Mouse (Mus musculus): ENCODE data around the gene Slc25a13.

Slc25a13 gene

DNA sequence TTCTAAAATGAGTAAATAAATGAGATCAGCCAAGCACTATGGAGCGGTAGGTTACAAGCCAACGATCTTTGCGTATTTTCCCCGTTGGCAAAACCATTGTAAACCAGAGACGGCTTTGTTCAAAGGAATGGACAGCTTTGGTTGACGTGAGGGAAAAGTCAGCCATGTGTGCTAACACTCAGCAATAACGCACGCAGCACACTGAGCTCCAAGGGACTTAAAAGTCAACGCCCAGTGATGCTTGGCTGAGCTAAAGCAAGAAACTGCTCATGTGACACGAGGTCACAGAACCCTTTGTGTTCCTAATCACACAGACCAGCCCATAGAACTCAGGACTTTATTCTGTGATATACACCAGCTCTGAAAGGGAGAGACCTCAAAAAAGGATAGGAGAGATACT is 124.5 kb downstream of the Slc25a13 start:
- Histone ChIP-seq H3K27me3 (ENCODE audit: control insufficient read depth, insufficient read depth, low read length, poor library complexity, severe bottlenecking) (no peaks in the 10 kb centered on the region), H3K36me3 (ENCODE audit: control insufficient read depth, insufficient read depth, low read length, poor library complexity, severe bottlenecking) (no peaks in the 10 kb centered on the region)
- no peak for DNase-seq (ENCODE audit: low read depth, low spot score)

DNA sequence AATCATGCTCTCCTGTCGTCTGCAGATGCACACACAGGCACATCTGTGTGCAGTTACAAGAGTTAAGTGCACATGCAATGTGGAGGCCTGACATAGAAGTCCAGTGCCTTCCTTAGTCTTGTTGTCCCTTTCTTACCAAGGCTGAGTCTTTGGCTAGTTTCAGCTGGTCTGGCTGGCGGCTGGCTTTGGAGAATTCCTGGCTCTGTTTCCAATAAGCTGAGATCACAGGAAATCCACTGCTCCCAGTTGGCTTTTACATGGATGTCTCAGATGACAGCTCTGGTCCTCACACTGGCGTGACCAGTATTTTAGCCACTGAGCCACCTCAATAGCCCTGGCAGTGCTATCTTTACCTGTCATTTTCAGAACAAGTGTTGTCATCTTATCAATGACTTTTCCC is 126.0 kb downstream of the Slc25a13 start:
- Histone ChIP-seq H3K27me3 (ENCODE audit: control insufficient read depth, insufficient read depth, low read length, poor library complexity, severe bottlenecking) (no peaks in the 10 kb centered on the region), H3K36me3 (ENCODE audit: control insufficient read depth, insufficient read depth, low read length, poor library complexity, severe bottlenecking) (no peaks in the 10 kb centered on the region)

DNA sequence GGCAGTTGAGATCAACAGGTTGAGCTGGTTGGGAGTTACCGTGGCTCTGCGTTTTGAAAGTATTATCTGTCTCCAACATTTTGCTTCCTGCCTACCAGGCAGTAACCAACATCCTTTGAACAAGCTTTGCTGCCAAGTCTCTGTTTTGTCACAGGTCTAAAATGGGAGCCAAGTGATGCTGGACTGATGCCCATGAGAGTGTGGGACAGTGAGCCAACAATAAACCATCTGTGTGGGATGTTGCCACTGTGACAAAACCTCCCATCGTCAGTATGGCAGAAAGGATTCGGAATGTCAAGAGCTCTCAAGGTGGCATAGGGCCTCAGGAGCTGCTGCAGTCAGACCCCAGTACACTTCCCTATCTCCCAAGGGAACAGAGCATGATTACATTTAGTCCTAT is 128.8 kb downstream of the Slc25a13 start:
- no peaks in the 10 kb centered on the region for H3K36me3 ChIP-seq (ENCODE audit: control insufficient read depth, insufficient read depth, low read length, poor library complexity, severe bottlenecking)
- no peaks in the 10 kb centered on the region for H3K27me3 ChIP-seq (ENCODE audit: control insufficient read depth, insufficient read depth, low read length, poor library complexity, severe bottlenecking)
- DNase-seq (ENCODE audit: low read depth, low spot score): no peak

More for the DNA sequence above, 126.0 kb downstream of the Slc25a13 start:
- DNase-seq (ENCODE audit: low read depth, low spot score): no peak

DNA sequence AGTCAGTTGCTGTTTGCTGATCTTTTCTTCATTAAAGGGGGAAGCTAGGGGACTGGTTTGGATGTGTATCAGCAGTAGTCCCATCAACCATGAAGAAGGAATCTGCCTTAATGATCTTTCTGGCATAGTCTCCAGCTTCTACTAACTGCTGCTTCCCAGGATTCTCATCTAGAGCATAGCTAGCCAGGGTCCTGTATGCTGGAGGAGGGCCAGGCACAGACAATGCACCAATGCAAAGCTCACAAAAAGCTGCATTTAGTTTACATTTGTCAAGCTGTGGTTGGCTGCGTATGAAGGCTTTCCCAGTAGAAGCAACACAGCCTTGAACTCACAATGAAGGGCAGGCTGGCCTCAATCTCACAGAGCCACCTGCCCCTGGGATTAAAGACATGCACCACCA is 136.5 kb downstream of the Slc25a13 start:
- no peaks in the 10 kb centered on the region for H3K36me3 ChIP-seq (ENCODE audit: control insufficient read depth, insufficient read depth, low read length, poor library complexity, severe bottlenecking)
- DNase-seq (ENCODE audit: low read depth, low spot score): no peak
- H3K27me3 ChIP-seq (ENCODE audit: control insufficient read depth, insufficient read depth, low read length, poor library complexity, severe bottlenecking): no peaks in the 10 kb centered on the region

DNA sequence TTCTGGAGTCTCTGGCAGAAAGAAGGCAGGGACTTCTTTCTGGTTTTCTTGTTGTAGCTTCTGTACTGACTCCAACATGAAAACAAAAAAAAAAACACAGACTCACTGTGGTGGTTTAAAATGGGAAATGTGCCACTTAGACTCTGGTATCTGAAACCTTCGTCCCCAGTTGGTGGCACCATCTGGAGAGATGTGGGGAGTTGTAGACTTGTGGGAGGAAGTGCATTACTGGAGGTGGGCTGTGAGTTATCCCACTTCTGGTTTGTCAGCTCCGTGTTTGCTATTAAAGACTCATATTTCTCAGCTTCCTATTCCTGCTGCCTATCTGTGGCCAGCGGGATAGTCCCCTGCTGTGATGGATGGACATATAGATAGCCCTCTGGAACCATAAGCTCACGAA is 139.7 kb downstream of the Slc25a13 start:
- Histone ChIP-seq H3K36me3 (ENCODE audit: control insufficient read depth, insufficient read depth, low read length, poor library complexity, severe bottlenecking) (no peaks in the 10 kb centered on the region), H3K27me3 (ENCODE audit: control insufficient read depth, insufficient read depth, low read length, poor library complexity, severe bottlenecking) (no peaks in the 10 kb centered on the region)
- no peak for DNase-seq (ENCODE audit: low read depth, low spot score)

DNA sequence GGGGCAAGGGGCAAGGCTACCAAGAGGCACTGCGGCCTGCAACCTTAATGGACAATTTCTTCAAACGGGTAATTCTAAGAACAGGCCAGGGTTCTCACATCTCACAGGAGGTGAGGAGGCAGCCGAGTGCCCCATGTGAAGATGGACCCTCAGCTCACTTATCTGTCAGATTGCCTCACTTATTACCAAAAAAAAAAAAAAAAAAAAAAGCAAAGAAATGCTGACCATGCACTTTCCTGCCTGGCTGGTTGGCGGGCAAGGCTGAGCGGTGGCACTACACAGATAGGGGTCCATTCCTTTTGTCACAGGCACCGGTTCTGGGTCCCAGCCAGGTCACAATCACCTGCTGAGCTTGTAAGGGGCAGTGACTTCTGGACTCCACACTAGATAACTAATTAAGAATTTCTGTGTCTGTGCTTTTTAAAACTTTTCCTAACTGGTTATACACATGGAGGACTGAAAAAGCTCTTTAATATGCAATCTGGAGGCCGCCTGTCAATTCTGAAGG is 141.0 kb downstream of the Slc25a13 start:
- DNase-seq (ENCODE audit: low read depth, low spot score): no peak
- H3K27me3 ChIP-seq (ENCODE audit: control insufficient read depth, insufficient read depth, low read length, poor library complexity, severe bottlenecking): no peaks in the 10 kb centered on the region
- H3K36me3 ChIP-seq (ENCODE audit: control insufficient read depth, insufficient read depth, low read length, poor library complexity, severe bottlenecking): no peaks in the 10 kb centered on the region

DNA sequence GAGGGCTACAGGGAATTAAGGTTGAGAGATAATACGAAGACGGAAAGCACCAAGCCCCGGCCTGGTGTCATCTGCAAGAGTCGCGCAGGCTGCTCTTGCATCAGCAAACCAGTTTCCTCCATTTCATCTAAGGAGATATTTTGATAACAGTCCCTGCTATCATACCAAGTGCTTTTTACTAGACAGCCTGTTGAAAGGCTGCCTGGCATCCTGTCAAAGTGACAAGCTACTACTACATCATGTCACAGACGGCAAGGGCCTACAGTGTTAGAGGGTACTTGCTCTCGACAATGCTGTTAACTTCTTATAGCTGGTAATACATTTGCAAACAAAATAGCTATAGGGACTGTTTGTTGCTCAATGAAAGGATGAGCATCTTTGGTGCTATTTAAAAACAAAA is 145.9 kb downstream of the Slc25a13 start:
- Histone ChIP-seq H3K36me3 (ENCODE audit: control insufficient read depth, insufficient read depth, low read length, poor library complexity, severe bottlenecking) (no peaks in the 10 kb centered on the region), H3K27me3 (ENCODE audit: control insufficient read depth, insufficient read depth, low read length, poor library complexity, severe bottlenecking) (no peaks in the 10 kb centered on the region)
- no peak for DNase-seq (ENCODE audit: low read depth, low spot score)

DNA sequence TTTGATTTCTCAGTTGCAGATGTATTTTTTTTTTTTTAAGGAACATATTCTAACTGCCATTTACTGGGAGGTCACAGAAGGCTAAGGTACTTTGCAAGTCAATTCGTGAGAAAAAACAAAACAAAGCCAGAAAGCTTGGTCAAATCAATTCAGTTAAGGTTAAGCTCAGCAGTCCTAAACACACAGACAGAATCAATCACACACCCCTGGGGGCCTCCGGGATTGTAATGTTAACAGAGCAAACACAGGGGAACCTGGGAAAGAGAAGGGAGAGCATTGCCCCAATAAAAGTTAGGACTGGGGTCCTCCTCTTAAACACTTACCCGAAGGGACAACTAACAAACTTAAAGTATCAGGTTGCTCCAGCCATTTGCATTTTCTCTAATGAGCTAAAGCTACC is 147.0 kb downstream of the Slc25a13 start:
- Histone ChIP-seq H3K36me3 (ENCODE audit: control insufficient read depth, insufficient read depth, low read length, poor library complexity, severe bottlenecking) (no peaks in the 10 kb centered on the region), H3K27me3 (ENCODE audit: control insufficient read depth, insufficient read depth, low read length, poor library complexity, severe bottlenecking) (no peaks in the 10 kb centered on the region)
- no peak for DNase-seq (ENCODE audit: low read depth, low spot score)

DNA sequence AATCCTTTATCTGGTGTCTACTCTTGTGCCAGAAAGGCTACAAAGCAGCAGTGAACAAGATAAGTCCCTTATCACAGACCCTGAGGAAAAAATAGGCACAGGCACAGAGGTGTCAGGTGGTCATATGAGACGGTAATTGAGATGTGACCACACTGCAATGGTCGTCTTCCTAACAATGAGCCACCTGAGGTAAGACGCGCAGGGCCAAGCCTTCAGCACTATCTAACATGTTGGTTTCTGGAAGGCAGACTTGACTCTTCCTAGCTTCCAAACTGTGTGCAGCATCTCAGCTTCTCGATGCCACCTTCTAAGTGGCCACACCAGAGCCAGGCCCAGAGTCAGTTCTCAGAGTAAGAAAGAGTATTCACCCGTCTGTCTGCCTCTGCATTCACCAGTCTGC is 149.8 kb downstream of the Slc25a13 start:
- no peaks in the 10 kb centered on the region for H3K36me3 ChIP-seq (ENCODE audit: control insufficient read depth, insufficient read depth, low read length, poor library complexity, severe bottlenecking)
- no peak for DNase-seq (ENCODE audit: low read depth, low spot score)
- no peaks in the 10 kb centered on the region for H3K27me3 ChIP-seq (ENCODE audit: control insufficient read depth, insufficient read depth, low read length, poor library complexity, severe bottlenecking)

DNA sequence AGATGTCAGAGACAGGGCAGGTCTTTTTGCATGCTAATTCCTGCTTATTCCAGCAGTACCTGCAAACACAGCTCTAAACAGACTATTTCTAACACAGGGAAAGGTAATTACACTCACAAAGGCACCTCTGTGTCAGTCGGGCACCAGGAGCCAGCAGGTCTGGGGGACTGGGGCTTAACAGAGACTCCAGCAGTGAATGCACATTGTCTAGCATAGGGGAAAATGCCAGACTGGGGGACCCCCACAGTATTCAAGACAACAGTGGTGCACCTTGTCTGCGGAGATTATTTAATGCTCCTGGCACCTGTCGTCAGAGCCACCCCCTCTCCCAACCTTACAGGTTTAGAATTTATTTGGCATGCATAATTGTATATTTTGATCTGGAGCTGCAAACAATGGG is 158.4 kb downstream of the Slc25a13 start:
- H3K36me3 ChIP-seq (ENCODE audit: control insufficient read depth, insufficient read depth, low read length, poor library complexity, severe bottlenecking): no peaks in the 10 kb centered on the region
- DNase-seq (ENCODE audit: low read depth, low spot score): no peak
- H3K27me3 ChIP-seq (ENCODE audit: control insufficient read depth, insufficient read depth, low read length, poor library complexity, severe bottlenecking): no peaks in the 10 kb centered on the region

DNA sequence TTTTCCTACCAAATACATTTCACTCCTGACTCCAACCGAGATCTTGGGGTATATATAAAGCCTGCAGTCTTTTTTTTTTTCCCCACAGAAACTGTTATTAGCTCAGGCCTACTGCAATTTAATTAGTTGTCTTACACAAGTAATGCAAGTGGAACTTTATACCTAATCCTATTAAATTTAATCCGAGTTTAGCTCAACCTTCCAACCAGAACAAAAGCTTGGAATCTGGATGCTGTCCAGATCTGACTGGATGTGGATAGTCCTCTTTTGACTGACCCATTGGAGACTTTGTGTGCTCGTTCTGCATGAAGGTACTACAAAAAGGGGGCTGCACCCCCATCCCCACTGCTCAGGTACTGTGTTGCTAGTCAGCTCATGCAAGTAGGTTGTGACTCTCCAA is 163.0 kb downstream of the Slc25a13 start:
- Histone ChIP-seq H3K36me3 (ENCODE audit: control insufficient read depth, insufficient read depth, low read length, poor library complexity, severe bottlenecking) (no peaks in the 10 kb centered on the region), H3K27me3 (ENCODE audit: control insufficient read depth, insufficient read depth, low read length, poor library complexity, severe bottlenecking) (no peaks in the 10 kb centered on the region)
- no peak for DNase-seq (ENCODE audit: low read depth, low spot score)

DNA sequence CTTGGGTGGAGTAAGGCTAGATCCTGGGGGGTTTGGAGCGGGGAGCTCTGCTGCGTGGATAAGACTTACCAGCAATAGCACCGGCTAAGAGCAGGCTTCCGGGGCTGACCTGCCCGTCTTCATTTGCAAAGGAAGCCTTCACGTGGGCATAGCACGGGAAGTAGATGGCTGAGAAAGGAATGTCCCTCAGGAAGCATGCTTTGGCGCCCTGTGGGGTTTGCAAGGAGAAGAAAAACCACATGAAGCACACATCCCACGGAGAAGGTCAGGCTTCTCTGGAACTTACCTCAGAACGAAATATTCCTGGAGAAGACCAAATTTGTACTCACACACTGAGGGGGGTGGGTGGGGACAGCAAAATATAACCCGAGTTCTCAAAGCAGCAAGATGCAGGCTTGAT is 164.3 kb downstream of the Slc25a13 start:
- DNase-seq (ENCODE audit: low read depth, low spot score): no peak
- no peaks in the 10 kb centered on the region for H3K36me3 ChIP-seq (ENCODE audit: control insufficient read depth, insufficient read depth, low read length, poor library complexity, severe bottlenecking)
- no peaks in the 10 kb centered on the region for H3K27me3 ChIP-seq (ENCODE audit: control insufficient read depth, insufficient read depth, low read length, poor library complexity, severe bottlenecking)

DNA sequence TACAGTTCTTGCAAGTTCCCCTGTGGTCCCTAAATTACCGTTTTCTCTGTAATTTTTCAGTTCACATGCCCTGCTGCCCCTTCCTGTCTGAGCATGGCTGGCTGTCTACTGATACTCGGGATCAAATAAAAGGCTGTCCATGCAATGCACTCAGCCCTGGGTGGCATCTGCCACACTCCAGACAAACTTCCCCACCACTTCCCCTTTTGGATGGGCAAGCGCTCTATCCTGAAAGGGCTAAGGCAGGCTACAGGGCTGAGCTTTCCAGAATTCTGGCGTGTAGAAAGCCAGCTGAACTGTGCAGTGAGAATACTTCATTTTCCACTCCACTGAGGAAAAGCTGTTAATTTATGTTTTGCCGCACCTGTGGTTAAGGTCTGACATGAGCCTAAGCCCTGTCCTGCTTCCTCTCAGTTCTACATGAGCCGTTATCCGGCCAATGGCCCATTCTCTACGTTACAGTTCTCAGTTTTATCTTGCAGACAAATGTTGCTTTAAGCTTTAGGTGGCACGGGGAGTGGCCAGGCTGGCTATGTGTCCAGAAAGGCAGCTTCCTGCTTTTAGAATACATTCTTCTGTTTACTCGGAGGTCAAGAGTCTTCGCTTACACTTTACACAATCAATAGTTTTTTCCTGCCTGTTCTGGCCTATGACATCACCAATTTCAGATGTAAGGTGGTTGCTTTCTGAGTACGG is 170.1 kb downstream of the Slc25a13 start:
- Histone ChIP-seq H3K36me3 (ENCODE audit: control insufficient read depth, insufficient read depth, low read length, poor library complexity, severe bottlenecking) (no peaks in the 10 kb centered on the region), H3K27me3 (ENCODE audit: control insufficient read depth, insufficient read depth, low read length, poor library complexity, severe bottlenecking) (no peaks in the 10 kb centered on the region)
- no peak for DNase-seq (ENCODE audit: low read depth, low spot score)

DNA sequence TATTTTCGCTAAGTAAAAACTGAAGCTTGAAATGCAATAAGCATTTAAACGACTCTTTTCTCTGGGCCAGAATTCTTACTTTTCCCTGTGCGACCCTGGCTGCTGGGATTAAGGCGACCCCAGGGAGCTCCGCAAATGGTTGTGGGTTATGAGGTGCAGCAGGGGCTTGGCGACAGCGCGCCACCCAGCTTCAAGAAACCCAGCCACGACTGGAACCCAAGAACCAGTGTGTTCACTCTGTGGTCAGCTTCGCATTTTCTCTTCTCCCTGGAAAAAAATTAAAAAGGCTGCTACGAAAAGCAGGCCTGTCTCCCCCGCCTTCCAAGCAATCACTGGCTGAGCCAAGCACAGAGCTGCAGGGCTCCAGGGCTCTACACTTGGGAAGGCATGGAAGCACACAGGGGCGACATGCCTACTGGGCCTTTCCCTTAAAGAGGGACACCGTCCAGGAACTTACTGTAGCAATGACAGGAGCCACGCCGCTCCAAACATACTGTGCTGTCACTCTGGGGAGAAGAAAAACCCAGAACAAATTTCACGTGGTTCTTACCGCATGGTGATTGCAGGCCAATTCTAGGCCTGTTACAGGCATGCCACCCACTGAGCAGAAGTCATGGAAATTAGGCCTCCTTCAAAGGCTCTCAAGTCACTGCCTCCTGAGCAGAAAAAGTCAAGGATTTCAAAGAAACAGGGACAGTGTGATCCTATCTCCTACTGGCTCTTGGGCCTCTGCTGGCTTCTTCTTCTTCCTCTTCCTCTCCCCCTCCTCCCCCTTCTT is 178.0 kb downstream of the Slc25a13 start:
- no peaks in the 10 kb centered on the region for H3K36me3 ChIP-seq (ENCODE audit: control insufficient read depth, insufficient read depth, low read length, poor library complexity, severe bottlenecking)
- DNase-seq (ENCODE audit: low read depth, low spot score): no peak
- H3K27me3 ChIP-seq (ENCODE audit: control insufficient read depth, insufficient read depth, low read length, poor library complexity, severe bottlenecking): no peaks in the 10 kb centered on the region

DNA sequence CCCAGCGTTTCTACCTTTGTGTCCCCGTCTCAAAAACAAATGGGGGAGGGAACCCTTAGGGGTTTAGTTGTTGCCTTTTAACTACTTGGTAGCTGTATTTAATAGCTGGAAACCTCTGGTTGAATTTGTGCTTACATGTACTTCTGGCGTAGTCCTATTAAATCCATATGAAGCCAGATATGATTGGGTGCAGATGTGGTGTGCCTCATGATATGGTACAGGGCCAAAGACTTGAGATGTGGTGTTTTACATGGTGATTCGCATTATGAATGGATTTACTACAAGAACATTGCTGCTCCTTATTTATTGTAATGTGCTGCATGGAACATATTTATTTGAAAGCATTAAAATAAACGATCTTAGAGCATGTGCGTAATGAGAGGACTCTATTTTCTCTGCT is 189.3 kb downstream of the Slc25a13 start:
- no peaks in the 10 kb centered on the region for H3K27me3 ChIP-seq (ENCODE audit: control insufficient read depth, insufficient read depth, low read length, poor library complexity, severe bottlenecking)
- DNase-seq (ENCODE audit: low read depth, low spot score): no peak
- H3K36me3 ChIP-seq (ENCODE audit: control insufficient read depth, insufficient read depth, low read length, poor library complexity, severe bottlenecking): no peaks in the 10 kb centered on the region
